Mouse (Mus musculus) MEL (cell line): ENCODE data around the gene Smn1. TPM values are rescaled to one million over a fixed set of nuclear protein-coding genes. Genes with fewer than 3 reads are reported as not detected.

Source experiments
- DNase-seq: peaks from one replicate; pipeline ENCODE4 v3.0.0; 2011; ENCODE audit warnings: low read depth, low spot score
- H3K27ac ChIP-seq: 2 replicates; pipeline ENCODE4 v1.5.1; 2012; ENCODE audit warnings: low read depth, mild to moderate bottlenecking, control low read depth, low read length, moderate library complexity; ENCODE audit not compliant: control insufficient read depth
- H3K27me3 ChIP-seq, 2 experiments: fragments of 150-350 bp in 1 of 2; sonication (generic) in 1 of 2; 2 replicates each; pipeline ENCODE4 v1.6.1; 2012; ENCODE audit warnings: low read length in 2 of 2, mild to moderate bottlenecking in 2 of 2, improper control_type of control experiment in 1 of 2, moderate library complexity in 1 of 2; ENCODE audit not compliant: insufficient read depth in 2 of 2, control insufficient read depth in 1 of 2
- H3K36me3 ChIP-seq, 2 experiments: 2 replicates each; pipeline ENCODE4 v1.6.1; 2012 to 2014; ENCODE audit warnings: low read length in 2 of 2, improper control_type of control experiment in 1 of 2, inconsistent platforms in 1 of 2, mild to moderate bottlenecking in 1 of 2; ENCODE audit not compliant: insufficient read depth in 2 of 2, control insufficient read depth in 1 of 2
- H3K4me1 ChIP-seq, 2 experiments: fragments of 150-350 bp in 1 of 2; sonication (generic) in 1 of 2; 2 replicates each; pipeline ENCODE4 v1.6.1; 2012; ENCODE audit warnings: low read length in 2 of 2, improper control_type of control experiment in 1 of 2, mild to moderate bottlenecking in 1 of 2; ENCODE audit not compliant: insufficient read depth in 2 of 2, control insufficient read depth in 1 of 2
- H3K4me3 ChIP-seq, 2 experiments: fragments of 150-350 bp in 1 of 2; sonication (generic) in 1 of 2; 2 replicates each; pipeline ENCODE4 v1.5.1; 2012; ENCODE audit warnings: low read depth in 2 of 2, low read length in 2 of 2, mild to moderate bottlenecking in 2 of 2, moderate library complexity in 2 of 2, control low read depth in 1 of 2, improper control_type of control experiment in 1 of 2; ENCODE audit not compliant: control insufficient read depth in 1 of 2, insufficient read depth in 1 of 2
- H3K79me2 ChIP-seq: 2 replicates; pipeline ENCODE4 v1.6.1; 2012; ENCODE audit warnings: mild to moderate bottlenecking, low read length, moderate library complexity; ENCODE audit not compliant: control insufficient read depth, poor library complexity, insufficient read depth
- H3K9ac ChIP-seq: 2 replicates; pipeline ENCODE4 v1.6.1; 2012; ENCODE audit warnings: low read depth, mild to moderate bottlenecking, control low read depth, low read length, moderate library complexity; ENCODE audit not compliant: control insufficient read depth, poor library complexity, severe bottlenecking
- H3K9me3 ChIP-seq: fragments of 150-350 bp; sonication (generic); replicated peaks from 2 replicates; pipeline ENCODE4 v1.6.1; 2012; ENCODE audit warnings: mild to moderate bottlenecking, low read length, improper control_type of control experiment, moderate library complexity; ENCODE audit not compliant: insufficient read depth
- BHLHE40 ChIP-seq: IDR thresholded peaks from 2 replicates; pipeline ENCODE4 v1.6.1; 2012; ENCODE audit warnings: low read depth, mild to moderate bottlenecking, inconsistent platforms, low read length, improper control_type of control experiment, borderline replicate concordance
- CHD1 ChIP-seq: IDR thresholded peaks from 2 replicates; pipeline ENCODE4 v1.6.1; 2012; ENCODE audit warnings: low read depth, mild to moderate bottlenecking, inconsistent platforms, low read length, improper control_type of control experiment
- CTCF ChIP-seq, 3 experiments: IDR thresholded peaks in 2 of 3; conservative IDR thresholded peaks in 1 of 3; 2 replicates each; pipeline ENCODE4 v1.5.1; 2011 to 2012; ENCODE audit warnings: low read length in 3 of 3, low read depth in 2 of 3, mild to moderate bottlenecking in 2 of 3, improper control_type of control experiment in 1 of 3, inconsistent platforms in 1 of 3, mixed read lengths in 1 of 3, moderate library complexity in 1 of 3; ENCODE audit not compliant: control insufficient read depth in 1 of 3, insufficient read depth in 1 of 3, poor library complexity in 1 of 3, severe bottlenecking in 1 of 3
- E2F4 ChIP-seq: IDR thresholded peaks from 2 replicates; pipeline ENCODE4 v1.6.1; 2011; ENCODE audit warnings: low read depth, low read length, improper control_type of control experiment, borderline replicate concordance
- ELF1 ChIP-seq: IDR thresholded peaks from 2 replicates; pipeline ENCODE4 v1.6.1; 2014; ENCODE audit warnings: low read depth, mild to moderate bottlenecking, inconsistent platforms, low read length, improper control_type of control experiment, moderate library complexity
- GABPA ChIP-seq: IDR thresholded peaks from 2 replicates; pipeline ENCODE4 v1.6.1; 2012; ENCODE audit warnings: low read depth, mild to moderate bottlenecking, inconsistent platforms, low read length, improper control_type of control experiment, moderate library complexity
- JUND ChIP-seq: IDR thresholded peaks from 2 replicates; pipeline ENCODE4 v1.6.1; 2011; ENCODE audit warnings: low read depth, mild to moderate bottlenecking, improper control_type of control experiment, low read length
- MAX ChIP-seq: IDR thresholded peaks from 2 replicates; pipeline ENCODE4 v1.6.1; 2011; ENCODE audit warnings: low read length, improper control_type of control experiment
- POLR2A ChIP-seq, 2 experiments: IDR thresholded peaks; 2 replicates each; pipeline ENCODE4 v1.6.1; 2011 to 2012; ENCODE audit warnings: low read length in 2 of 2, mild to moderate bottlenecking in 2 of 2, control low read depth in 1 of 2, improper control_type of control experiment in 1 of 2, low read depth in 1 of 2, moderate library complexity in 1 of 2; ENCODE audit not compliant: control insufficient read depth in 1 of 2, insufficient read depth in 1 of 2, poor library complexity in 1 of 2
- RAD21 ChIP-seq: IDR thresholded peaks from 2 replicates; pipeline ENCODE4 v1.6.1; 2011; ENCODE audit warnings: mild to moderate bottlenecking, low read depth, low read length, improper control_type of control experiment
- RCOR1 ChIP-seq: IDR thresholded peaks from 2 replicates; pipeline ENCODE4 v1.6.1; 2012; ENCODE audit warnings: low read depth, mild to moderate bottlenecking, inconsistent platforms, low read length, improper control_type of control experiment
- SMC3 ChIP-seq: IDR thresholded peaks from 2 replicates; pipeline ENCODE4 v1.6.1; 2011; ENCODE audit warnings: low read depth, low read length, improper control_type of control experiment
- TCF12 ChIP-seq: IDR thresholded peaks from 2 replicates; pipeline ENCODE4 v1.6.1; 2014; ENCODE audit warnings: low read depth, mild to moderate bottlenecking, inconsistent platforms, low read length, improper control_type of control experiment, moderate library complexity
- UBTF ChIP-seq: IDR thresholded peaks from 2 replicates; pipeline ENCODE4 v1.6.1; 2012; ENCODE audit warnings: low read depth, mild to moderate bottlenecking, inconsistent platforms, low read length, improper control_type of control experiment, moderate library complexity, borderline replicate concordance; ENCODE audit not compliant: insufficient read depth
- USF1 ChIP-seq: IDR thresholded peaks from 2 replicates; pipeline ENCODE4 v1.6.1; 2014; ENCODE audit warnings: low read depth, mild to moderate bottlenecking, inconsistent platforms, low read length, improper control_type of control experiment, moderate library complexity
- USF2 ChIP-seq, 2 experiments: IDR thresholded peaks; 2 replicates each; pipeline ENCODE4 v1.6.1; 2011 to 2012; ENCODE audit warnings: improper control_type of control experiment in 2 of 2, low read length in 2 of 2, borderline replicate concordance in 1 of 2, inconsistent platforms in 1 of 2, low read depth in 1 of 2, mild to moderate bottlenecking in 1 of 2; ENCODE audit not compliant: insufficient read depth in 1 of 2
- ZC3H11A ChIP-seq: IDR thresholded peaks from 2 replicates; pipeline ENCODE4 v1.6.1; 2012; ENCODE audit warnings: low read depth, mild to moderate bottlenecking, inconsistent platforms, low read length, improper control_type of control experiment
- polyA plus RNA-seq, 2 experiments: library from polyadenylated mRNA; stranded (reverse) in 1 of 2; unstranded in 1 of 2; fragments of >175 nt in 1 of 2; fragments of >200 nt in 1 of 2; gene quantifications; 2 replicates each; pipeline versions ENCODE4 v1.2.1 to v1.2.4; 2012; ENCODE audit warnings: low replicate concordance in 2 of 2, low read depth in 1 of 2; ENCODE audit not compliant: insufficient read length in 2 of 2, insufficient read depth in 1 of 2, missing spikeins in 1 of 2
- total RNA-seq: library from RNA; depleted of rRNA; stranded (reverse); fragments of 300-350 nt; gene quantifications from 2 replicates; pipeline ENCODE4 v1.2.3, GENCODE M21; 2012

Smn1 gene
- total and polyA plus RNA-seq, 3 experiments, result 49.0 to 124 TPM; not detected in 1

DNA sequence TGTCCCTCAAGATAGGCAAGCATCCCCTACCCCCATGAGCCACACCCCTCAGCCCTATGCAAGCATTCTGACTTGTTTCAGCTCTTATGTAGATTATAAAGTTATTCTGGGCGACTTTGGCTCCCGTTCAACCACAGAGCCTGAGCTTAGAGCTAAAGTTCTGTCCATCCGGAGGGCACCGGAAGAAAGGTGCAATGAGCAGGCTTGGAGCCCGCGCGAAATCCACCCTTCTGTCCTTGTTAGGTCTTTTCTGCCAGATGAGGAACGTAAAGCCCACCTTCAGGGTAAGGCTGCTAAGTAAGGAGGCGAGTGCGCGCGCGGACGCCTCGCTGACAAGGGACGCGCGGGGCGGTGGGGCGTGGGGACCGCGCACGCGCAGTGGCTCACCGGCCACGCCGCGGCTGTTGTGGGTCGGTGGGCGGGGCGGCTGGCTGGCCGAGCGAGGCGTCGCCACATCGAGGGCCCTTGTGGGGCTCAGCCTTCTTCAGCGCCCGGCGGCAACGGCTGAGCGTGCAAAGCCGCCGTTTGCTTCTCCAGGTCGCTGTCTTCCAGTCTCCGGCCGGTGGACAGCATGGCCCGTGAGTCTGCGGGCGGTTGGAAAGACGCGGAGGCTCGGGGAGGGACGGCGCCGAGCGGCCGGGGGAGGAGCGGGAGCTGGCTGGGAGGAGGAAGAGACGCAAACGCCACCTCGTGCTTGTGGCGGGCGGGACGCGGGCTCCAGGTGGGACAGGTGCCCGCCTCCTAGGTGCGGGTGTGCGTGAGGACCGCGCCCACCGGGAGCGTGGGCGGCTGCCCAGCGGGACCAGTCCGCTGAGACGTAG lies 16.8 kb upstream of the Smn1 start, which contains the start of gene Serf1 (continued):
- TF ChIP-seq E2F4 (no peak), JUND (no peak), POLR2A (IDR thresholded peaks at IDR 0.05; ENCODE audit: control insufficient read depth in 1 of 2, insufficient read depth in 1 of 2, low read depth in 1 of 2, low read length in 2 of 2, poor library complexity in 1 of 2) (peak; percentile 53 to 55; a peak in 2 of 4 replicates), TCF12 (no peak), CHD1 (no peak), UBTF (no peak), ELF1 (no peak), USF2 (IDR thresholded peaks at IDR 0.05; ENCODE audit: borderline replicate concordance in 1 of 2, insufficient read depth in 1 of 2, low read depth in 1 of 2, low read length in 2 of 2) (no peak), RAD21 (no peak), MAX (peak; percentile 84)

DNA sequence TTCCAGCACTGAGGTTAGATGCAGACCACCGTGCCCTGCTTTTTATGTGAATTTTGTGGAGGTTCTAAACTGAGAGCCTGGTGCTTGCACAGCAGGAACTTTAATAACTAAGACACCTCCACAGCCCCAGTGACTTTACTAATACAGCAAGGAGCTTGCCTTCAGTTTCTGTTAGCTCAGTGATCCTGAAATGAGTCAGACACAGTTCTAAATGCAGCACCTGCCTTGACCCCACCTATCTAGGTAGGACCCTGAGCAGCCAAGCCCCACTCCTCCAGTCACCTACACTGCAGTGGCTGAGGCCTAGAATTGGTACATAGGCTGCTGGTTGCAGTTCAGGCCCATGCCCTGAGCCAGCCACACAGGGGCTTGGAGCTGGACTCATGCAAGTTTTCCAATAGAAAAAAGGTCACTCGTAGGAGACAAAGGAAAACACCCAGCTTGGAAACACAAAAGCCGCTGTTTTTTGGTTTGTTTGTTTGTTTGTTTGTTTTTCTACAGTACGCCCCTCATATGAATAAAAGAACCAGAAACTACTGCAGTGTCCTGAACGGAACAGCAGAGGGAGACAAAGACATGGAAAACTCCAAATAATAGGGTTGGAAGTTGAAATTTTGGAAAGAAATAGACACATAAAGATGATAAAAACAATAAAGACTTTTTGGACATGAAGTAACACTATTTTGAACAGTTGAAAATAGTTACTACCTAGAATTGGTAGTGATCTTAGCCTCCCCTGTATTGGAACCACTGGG lies 12.3 kb upstream of the Smn1 start:
- Histone ChIP-seq H3K79me2 (no peaks in the 10 kb centered on the region; the same call in 1 of the 2 replicates), H3K27me3 (no peaks in the 10 kb centered on the region), H3K36me3 (peaks cover 0 to 4% of the 10 kb centered on the region in 2 experiments; a peak in 2 of 4 replicates), H3K4me3 (no peak overlapping the region), H3K9me3 (no peaks in the 10 kb centered on the region), H3K9ac (no peak overlapping the region), H3K4me1 (peaks cover 0 to 6% of the 10 kb centered on the region in 2 experiments; a peak in 2 of 4 replicates), H3K27ac (no peak overlapping the region)
- TF ChIP-seq RAD21, result peak; percentile 85
- TF ChIP-seq ZC3H11A, result peak; percentile 38
- TF ChIP-seq SMC3, result peak; percentile 66
- no peak for TF ChIP-seq RCOR1
- no peak for TF ChIP-seq USF1
- TF ChIP-seq CTCF (IDR thresholded peaks at IDR 0.05 in 2 of 3, conservative IDR thresholded peaks at IDR 0.05 in 1 of 3; ENCODE audit: control insufficient read depth in 1 of 3, insufficient read depth in 1 of 3, low read depth in 2 of 3, low read length in 3 of 3, poor library complexity in 1 of 3, severe bottlenecking in 1 of 3), result peak in 2 of 3 experiments; percentile 36 to 76; a peak in 4 of 6 replicates
- DNase-seq, result peak; percentile 42

DNA sequence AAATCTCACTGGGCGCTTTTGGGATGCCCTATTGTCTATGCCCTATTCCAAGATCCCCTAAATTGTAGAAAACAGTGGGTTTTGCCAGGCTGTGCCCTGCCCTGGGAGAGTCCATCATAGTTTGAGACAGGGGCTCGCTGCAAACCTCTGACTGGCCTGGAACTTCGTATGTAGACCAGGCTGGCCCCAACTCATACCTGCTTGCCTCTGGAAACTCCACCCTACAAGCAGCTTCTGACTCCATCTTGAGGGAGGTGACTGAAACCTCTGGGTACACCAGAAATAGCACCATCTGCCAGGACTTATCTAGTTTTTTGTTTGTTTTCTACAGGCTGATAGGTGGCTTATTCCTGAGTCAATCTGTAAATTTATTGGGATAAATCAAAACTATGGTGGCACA lies 682 bp upstream of the Smn1 start:
- Histone ChIP-seq H3K27ac (no peak overlapping the region), H3K27me3 (no peaks in the 10 kb centered on the region), H3K4me3 (peak overlapping the region; percentile 92 to 98)
- TF ChIP-seq ZC3H11A (no peak), GABPA (no peak), TCF12 (no peak), BHLHE40 (no peak)
- TF ChIP-seq, all 39 proteins: peak for 0
- DNase-seq, result no peak
- Histone ChIP-seq H3K79me2 (peaks cover 18% of the 10 kb centered on the region), H3K4me1 (peaks cover 0 to 7% of the 10 kb centered on the region in 2 experiments; a peak in 3 of 4 replicates), H3K36me3 (peaks cover 0 to 11% of the 10 kb centered on the region in 2 experiments), H3K9me3 (no peaks in the 10 kb centered on the region), H3K9ac (peak overlapping the region; percentile 80)
